Mouse (Mus musculus): ENCODE measurements around the gene Rpl27a. TPM values are rescaled to one million over a fixed set of nuclear protein-coding genes. Genes with fewer than 3 reads are reported as not detected.

The Rpl27a gene
- polyA plus RNA-seq (2014; fragmentation: Nextera tagmentation; extraction: Ambion mirVana) = 184 and 208 TPM in 2 replicates

DNA sequence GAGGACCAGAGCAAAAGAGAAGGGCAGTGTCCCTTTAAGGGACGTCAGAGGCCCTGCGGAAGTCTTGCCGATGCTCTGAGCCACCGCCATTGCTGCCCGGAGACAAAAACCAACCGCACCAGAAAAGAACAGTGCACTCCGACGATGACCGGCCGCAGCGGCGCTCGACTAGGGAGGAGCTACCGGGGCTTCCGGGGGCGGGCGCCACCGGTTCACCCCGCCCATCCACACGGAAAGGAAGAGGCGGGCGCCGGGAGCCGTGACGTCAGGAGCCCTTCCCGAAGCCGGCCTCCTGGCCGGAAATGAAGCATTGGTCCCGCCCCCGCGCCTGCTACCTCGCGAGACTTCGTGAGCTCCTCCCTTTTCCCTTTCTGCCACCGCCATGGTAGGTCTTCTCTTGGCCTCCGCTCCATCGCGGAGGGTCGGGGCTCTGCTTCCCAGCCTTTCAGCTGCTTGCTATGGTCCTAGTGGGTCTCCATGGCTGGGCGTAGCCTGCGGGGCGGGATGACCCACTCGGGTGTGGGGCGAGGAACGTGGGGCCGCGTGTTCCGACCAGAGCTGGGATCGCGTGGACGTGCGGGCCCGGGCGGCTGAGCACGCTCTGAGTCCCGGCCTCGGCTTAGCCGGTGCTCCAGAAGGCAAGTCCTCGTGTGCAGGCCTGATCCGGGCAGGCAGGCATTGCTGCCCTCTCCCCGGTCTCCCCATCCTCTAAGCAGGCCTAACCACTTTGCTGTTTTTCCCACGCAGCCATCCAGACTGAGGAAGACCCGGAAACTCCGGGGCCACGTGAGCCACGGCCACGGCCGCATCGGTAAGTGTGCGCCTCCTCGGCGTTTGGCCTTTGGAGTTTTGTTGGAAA lies at the start of gene Rpl27a:
TSS of gene Rpl27a (plus strand) at position 310 of the 859 bp plus-strand sequence.
- H3K9ac ChIP-seq (ENCODE audit: low read depth, low read length) = peak within 1 kb of the TSS; percentile 97
- peaks cover 34% of the 10 kb centered on the region for H3K36me3 ChIP-seq (ENCODE audit: control insufficient read depth, insufficient read depth, low read length)
- peak within 1 kb of the TSS; percentile 75 for H3K4me2 ChIP-seq
- H3K27me3 ChIP-seq (replicated peaks; ENCODE audit: control insufficient read depth, insufficient read depth, low read length) = no peaks in the 10 kb centered on the region
- peak within 1 kb of the TSS; percentile 97 for H3K27ac ChIP-seq (ENCODE audit: low read depth, low read length)
- DNase-seq (ENCODE audit: low spot score) = peak; percentile 98
- ATAC-seq (replicated peaks; ENCODE audit: low FRiP score) = peak; percentile 87
- WGBS = under 1% methylated on average over 72 of the region's 72 CpGs
- H3K4me3 ChIP-seq (ENCODE audit: low read depth, low read length) = peak within 1 kb of the TSS; percentile 83
- peaks cover 18% of the 10 kb centered on the region for H3K4me1 ChIP-seq (replicated peaks; ENCODE audit: control insufficient read depth, insufficient read depth, low read length)
- no peaks in the 10 kb centered on the region for H3K9me3 ChIP-seq (ENCODE audit: control insufficient read depth, low read length)

DNA sequence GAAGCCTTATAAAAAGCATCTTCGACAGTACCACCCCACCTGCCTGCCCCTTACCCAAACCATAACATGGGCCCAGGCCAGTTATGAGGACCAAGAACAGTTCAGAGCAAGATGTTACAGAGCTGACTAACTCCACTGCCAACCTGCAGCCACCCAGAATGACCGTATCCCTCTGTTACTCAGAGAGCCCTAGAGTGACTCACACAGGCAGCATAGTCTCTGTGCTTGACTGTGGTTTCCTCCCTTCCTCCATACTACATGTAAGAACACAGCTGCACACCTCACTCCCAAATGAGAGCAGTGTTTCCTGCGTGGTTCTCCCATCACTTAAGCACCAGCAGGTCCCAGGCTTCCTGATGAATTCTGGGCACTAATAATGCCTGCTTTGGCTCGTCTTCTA lies 48.2 kb upstream of the Rpl27a start:
- no peak overlapping the region for H3K4me3 ChIP-seq (ENCODE audit: low read depth, low read length)
- H3K4me1 ChIP-seq (replicated peaks; ENCODE audit: control insufficient read depth, insufficient read depth, low read length) = no peaks in the 10 kb centered on the region
- H3K9me3 ChIP-seq (ENCODE audit: control insufficient read depth, low read length) = no peaks in the 10 kb centered on the region
- ATAC-seq (replicated peaks; ENCODE audit: low FRiP score) (no peak), DNase-seq (ENCODE audit: low spot score) (no peak)
- no peak overlapping the region for H3K27ac ChIP-seq (ENCODE audit: low read depth, low read length)
- H3K36me3 ChIP-seq (ENCODE audit: control insufficient read depth, insufficient read depth, low read length) = no peaks in the 10 kb centered on the region
- no peak overlapping the region for H3K4me2 ChIP-seq
- WGBS = 57% methylated on average over 4 of the region's 4 CpGs
- no peaks in the 10 kb centered on the region for H3K27me3 ChIP-seq (replicated peaks; ENCODE audit: control insufficient read depth, insufficient read depth, low read length)
- H3K9ac ChIP-seq (ENCODE audit: low read depth, low read length) = no peak overlapping the region

DNA sequence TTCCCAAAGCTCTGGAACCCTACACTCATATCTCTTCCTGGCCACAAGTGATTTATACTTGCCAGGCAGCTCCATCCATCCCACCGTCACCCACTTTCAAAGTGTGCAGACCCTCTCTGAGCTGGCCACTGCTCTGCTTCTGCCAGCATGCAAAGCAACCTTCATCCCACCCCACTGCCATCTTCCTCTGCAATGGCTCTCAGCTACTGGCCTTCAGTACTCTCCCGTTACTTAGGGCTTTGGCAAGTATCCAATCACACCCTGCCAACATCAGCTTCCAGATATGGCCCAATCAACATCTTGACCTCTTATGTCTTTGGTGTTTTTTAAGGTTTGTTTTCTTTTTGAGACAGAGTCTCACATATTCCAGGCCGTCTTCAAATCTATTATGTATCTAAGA lies 41.0 kb upstream of the Rpl27a start:
- Histone ChIP-seq H3K4me3 (ENCODE audit: low read depth, low read length) (no peak overlapping the region), H3K9me3 (ENCODE audit: control insufficient read depth, low read length) (no peaks in the 10 kb centered on the region), H3K27ac (ENCODE audit: low read depth, low read length) (no peak overlapping the region), H3K4me2 (no peak overlapping the region), H3K4me1 (replicated peaks; ENCODE audit: control insufficient read depth, insufficient read depth, low read length) (no peaks in the 10 kb centered on the region), H3K9ac (ENCODE audit: low read depth, low read length) (no peak overlapping the region), H3K27me3 (replicated peaks; ENCODE audit: control insufficient read depth, insufficient read depth, low read length) (no peaks in the 10 kb centered on the region), H3K36me3 (ENCODE audit: control insufficient read depth, insufficient read depth, low read length) (no peaks in the 10 kb centered on the region)
- ATAC-seq (replicated peaks; ENCODE audit: low FRiP score) (no peak), DNase-seq (ENCODE audit: low spot score) (no peak)
- WGBS = 73% methylated on average over 3 of the region's 3 CpGs

DNA sequence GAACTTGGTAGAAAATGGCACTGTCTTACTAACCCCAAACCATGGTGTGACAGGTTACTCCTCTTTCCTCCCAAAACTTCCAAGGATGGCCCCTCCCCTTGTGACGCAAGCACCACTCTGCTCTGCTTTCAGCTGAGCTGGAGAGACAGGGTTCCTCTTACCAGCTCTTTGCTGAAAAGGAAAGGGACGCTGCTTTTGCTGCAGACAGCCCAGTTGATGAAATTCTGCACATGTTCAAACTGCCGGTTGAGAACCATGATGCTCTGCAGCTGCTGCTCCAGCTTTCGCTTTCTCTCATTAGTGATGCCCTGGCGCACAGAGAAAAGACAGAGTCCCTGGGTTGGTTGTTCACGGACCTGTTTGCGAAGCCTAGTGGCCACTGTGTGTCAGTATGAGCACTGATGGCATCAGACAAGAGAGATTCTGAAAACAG lies 38.2 kb upstream of the Rpl27a start:
- no peak overlapping the region for H3K9ac ChIP-seq (ENCODE audit: low read depth, low read length)
- no peaks in the 10 kb centered on the region for H3K36me3 ChIP-seq (ENCODE audit: control insufficient read depth, insufficient read depth, low read length)
- no peak for DNase-seq (ENCODE audit: low spot score)
- WGBS = 42% methylated on average over 7 of the region's 7 CpGs
- H3K9me3 ChIP-seq (ENCODE audit: control insufficient read depth, low read length) = no peaks in the 10 kb centered on the region
- H3K27me3 ChIP-seq (replicated peaks; ENCODE audit: control insufficient read depth, insufficient read depth, low read length) = no peaks in the 10 kb centered on the region
- H3K4me2 ChIP-seq = no peak overlapping the region
- ATAC-seq (replicated peaks; ENCODE audit: low FRiP score) = no peak
- H3K27ac ChIP-seq (ENCODE audit: low read depth, low read length) = no peak overlapping the region
- no peaks in the 10 kb centered on the region for H3K4me1 ChIP-seq (replicated peaks; ENCODE audit: control insufficient read depth, insufficient read depth, low read length)
- H3K4me3 ChIP-seq (ENCODE audit: low read depth, low read length) = no peak overlapping the region

DNA sequence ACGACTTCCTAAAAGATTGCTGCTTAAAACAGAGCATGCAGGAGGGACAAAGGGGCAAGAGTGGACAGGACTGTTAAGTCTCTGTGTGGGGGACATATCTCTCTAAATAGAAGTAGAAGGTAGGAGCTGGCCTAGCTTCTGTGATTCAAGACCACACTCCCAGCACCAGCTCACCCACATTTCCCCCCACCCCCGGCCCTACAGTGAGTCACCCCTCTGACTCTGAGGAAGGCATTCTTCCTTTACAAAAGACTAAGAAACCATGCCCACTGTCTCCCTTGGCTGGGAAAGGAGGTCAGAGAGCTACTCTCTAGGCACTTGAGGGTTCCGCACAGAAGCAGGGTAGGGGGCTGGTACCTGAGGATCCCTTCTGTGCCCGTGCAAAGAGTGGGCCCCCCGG lies 34.7 kb upstream of the Rpl27a start:
- 60% methylated on average over 5 of the region's 5 CpGs for WGBS
- Histone ChIP-seq H3K36me3 (ENCODE audit: control insufficient read depth, insufficient read depth, low read length) (no peaks in the 10 kb centered on the region), H3K4me3 (ENCODE audit: low read depth, low read length) (no peak overlapping the region), H3K4me2 (no peak overlapping the region), H3K9ac (ENCODE audit: low read depth, low read length) (no peak overlapping the region), H3K27ac (ENCODE audit: low read depth, low read length) (no peak overlapping the region), H3K9me3 (ENCODE audit: control insufficient read depth, low read length) (no peaks in the 10 kb centered on the region), H3K27me3 (replicated peaks; ENCODE audit: control insufficient read depth, insufficient read depth, low read length) (no peaks in the 10 kb centered on the region), H3K4me1 (replicated peaks; ENCODE audit: control insufficient read depth, insufficient read depth, low read length) (no peaks in the 10 kb centered on the region)
- no peak for ATAC-seq (replicated peaks; ENCODE audit: low FRiP score)
- DNase-seq (ENCODE audit: low spot score) = no peak

DNA sequence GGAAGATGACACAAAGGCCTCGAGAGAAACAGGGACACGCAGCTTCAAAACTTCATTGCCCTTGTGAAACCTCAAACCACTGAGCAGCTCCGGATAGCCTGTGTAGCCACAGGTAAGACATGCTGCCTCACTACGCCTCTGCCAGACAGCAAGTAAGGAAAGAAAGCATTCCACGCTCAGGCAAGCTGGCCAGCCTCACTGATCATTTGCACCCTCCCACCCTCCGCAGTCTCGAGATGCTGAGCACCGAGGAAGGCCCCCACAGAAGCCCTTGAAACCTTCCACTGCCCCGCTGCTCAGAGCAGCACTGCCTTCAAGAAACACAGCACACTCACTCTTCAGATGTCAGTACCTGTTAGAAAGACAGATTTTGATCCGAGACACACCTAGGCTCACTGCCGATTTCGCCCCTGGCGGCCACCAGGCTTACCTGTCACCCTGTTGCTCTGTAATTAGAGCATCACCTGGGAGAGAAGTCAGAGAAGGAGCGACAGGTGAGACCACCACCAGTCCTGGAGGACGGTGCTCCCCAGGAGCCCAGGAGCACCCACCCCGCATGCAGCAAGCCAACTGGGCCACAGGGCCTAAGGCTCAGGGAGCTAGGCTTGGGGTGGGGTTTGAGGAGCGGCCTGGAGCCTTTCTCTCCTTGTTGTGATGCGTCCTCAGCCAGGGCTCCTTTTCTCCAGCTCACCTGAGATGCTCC lies 26.2 kb upstream of the Rpl27a start:
- DNase-seq (ENCODE audit: low spot score) = no peak
- Histone ChIP-seq H3K4me2 (no peak overlapping the region), H3K4me1 (replicated peaks; ENCODE audit: control insufficient read depth, insufficient read depth, low read length) (no peaks in the 10 kb centered on the region), H3K4me3 (ENCODE audit: low read depth, low read length) (no peak overlapping the region), H3K9ac (ENCODE audit: low read depth, low read length) (no peak overlapping the region), H3K36me3 (ENCODE audit: control insufficient read depth, insufficient read depth, low read length) (no peaks in the 10 kb centered on the region), H3K9me3 (ENCODE audit: control insufficient read depth, low read length) (no peaks in the 10 kb centered on the region), H3K27ac (ENCODE audit: low read depth, low read length) (no peak overlapping the region), H3K27me3 (replicated peaks; ENCODE audit: control insufficient read depth, insufficient read depth, low read length) (peaks cover 12% of the 10 kb centered on the region)
- ATAC-seq (replicated peaks; ENCODE audit: low FRiP score) = no peak
- 54% methylated on average over 18 of the region's 18 CpGs for WGBS

DNA sequence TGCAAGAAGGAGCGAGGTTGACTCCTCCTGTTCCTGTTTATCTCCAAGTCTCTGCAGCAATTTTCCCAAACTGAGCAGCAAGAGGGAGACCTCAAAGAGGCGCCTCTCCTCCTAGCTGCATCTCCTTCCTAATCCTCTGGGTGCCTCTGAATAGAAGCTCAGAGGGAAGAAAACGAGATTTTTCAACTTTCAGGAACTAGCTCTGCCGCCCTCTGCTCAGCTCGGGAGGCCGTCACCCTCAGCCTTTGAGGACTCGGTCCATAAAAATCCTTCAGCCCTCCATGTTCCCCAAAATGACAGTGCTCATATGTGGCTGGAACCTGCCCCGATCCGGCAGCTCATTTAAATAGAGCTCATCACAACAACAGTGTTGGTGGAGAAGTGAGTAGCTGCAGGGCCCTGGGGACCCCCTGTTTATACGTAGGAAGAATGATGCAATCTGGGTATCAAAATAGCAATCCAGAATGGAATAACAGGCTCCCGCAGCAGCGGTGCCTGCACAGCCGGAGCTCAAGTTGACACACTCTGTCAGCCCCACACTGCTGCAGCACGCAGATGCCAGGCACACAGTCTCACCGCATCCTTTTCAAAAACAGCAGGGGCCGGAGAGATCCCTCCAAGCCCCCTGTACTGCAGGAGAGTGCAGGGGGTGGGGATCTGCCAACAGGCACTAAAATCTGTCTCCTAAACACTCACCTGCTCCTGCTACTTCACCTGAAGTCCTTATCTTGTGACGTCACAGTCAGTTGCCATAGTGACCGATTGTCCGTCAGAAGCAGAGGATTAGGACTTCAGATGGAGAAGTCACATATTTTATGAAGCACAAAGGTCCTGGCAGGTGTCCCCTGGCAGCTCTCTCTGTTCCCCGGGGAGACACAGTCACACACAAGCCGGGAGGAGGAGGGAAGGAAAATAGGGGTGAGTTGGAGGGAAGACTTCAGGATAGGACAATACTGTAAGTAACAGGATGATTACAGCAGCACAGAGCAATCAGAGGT lies 25.3 kb upstream of the Rpl27a start:
- H3K27me3 ChIP-seq (replicated peaks; ENCODE audit: control insufficient read depth, insufficient read depth, low read length) = peaks cover 12% of the 10 kb centered on the region
- DNase-seq (ENCODE audit: low spot score) (no peak), ATAC-seq (replicated peaks; ENCODE audit: low FRiP score) (no peak)
- H3K36me3 ChIP-seq (ENCODE audit: control insufficient read depth, insufficient read depth, low read length) = no peaks in the 10 kb centered on the region
- no peaks in the 10 kb centered on the region for H3K9me3 ChIP-seq (ENCODE audit: control insufficient read depth, low read length)
- H3K4me1 ChIP-seq (replicated peaks; ENCODE audit: control insufficient read depth, insufficient read depth, low read length) = no peaks in the 10 kb centered on the region
- WGBS = 27% methylated on average over 21 of the region's 21 CpGs
- peak overlapping the region; percentile 10; the same call in 1 of the 2 replicates for H3K4me2 ChIP-seq
- no peak overlapping the region for H3K4me3 ChIP-seq (ENCODE audit: low read depth, low read length)
- no peak overlapping the region for H3K9ac ChIP-seq (ENCODE audit: low read depth, low read length)
- no peak overlapping the region for H3K27ac ChIP-seq (ENCODE audit: low read depth, low read length)

DNA sequence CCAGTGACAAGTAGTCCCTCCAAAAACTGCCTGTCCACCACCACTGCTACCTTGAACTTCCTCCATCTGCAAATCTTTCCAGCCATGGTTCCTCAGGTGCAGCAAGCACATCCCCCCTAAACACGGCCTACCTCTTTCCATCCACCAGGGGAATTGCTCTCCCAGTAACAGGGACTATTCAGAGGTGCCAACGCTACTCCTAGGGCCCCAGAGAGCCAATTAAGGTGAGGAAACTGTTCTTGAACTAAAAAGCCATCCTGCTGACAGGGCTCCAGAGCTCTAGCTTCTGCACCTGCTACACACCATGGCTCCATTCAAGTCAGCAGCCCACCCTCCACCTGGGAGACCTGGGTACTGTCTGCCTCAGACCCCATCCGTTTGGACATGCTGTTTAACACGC lies 21.4 kb upstream of the Rpl27a start:
- no peak overlapping the region for H3K27ac ChIP-seq (ENCODE audit: low read depth, low read length)
- H3K9ac ChIP-seq (ENCODE audit: low read depth, low read length) = no peak overlapping the region
- H3K4me1 ChIP-seq (replicated peaks; ENCODE audit: control insufficient read depth, insufficient read depth, low read length) = no peaks in the 10 kb centered on the region
- no peak overlapping the region for H3K4me2 ChIP-seq
- H3K4me3 ChIP-seq (ENCODE audit: low read depth, low read length) = no peak overlapping the region
- H3K9me3 ChIP-seq (ENCODE audit: control insufficient read depth, low read length) = no peaks in the 10 kb centered on the region
- DNase-seq (ENCODE audit: low spot score) (no peak), ATAC-seq (replicated peaks; ENCODE audit: low FRiP score) (no peak)
- WGBS = 63% methylated on average over 4 of the region's 4 CpGs
- H3K36me3 ChIP-seq (ENCODE audit: control insufficient read depth, insufficient read depth, low read length) = no peaks in the 10 kb centered on the region
- H3K27me3 ChIP-seq (replicated peaks; ENCODE audit: control insufficient read depth, insufficient read depth, low read length) = peaks cover 10% of the 10 kb centered on the region

All from liver, embryonic 11.5 days (tissue).